In the genomic region with DNA sequence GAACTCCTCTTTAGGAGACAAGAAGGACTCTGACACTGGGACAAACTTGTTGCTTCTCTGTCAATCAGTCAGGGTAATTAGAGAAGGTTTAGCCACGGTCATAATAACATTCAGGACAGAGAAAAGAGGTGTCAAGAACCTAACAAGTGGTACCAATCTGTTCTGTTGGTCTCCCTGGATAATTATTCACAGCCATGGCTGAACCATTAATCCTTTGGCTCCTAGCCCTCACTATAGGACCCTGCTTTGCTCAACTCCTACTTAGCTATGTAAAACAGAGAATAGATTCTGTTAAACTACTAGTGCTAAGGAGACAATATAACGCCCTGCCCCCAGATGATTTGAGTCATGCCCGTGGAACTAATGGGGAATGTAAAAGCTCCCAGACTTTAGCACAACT, we compare ENCODE assay signal across 11 mouse cellular contexts.
"Had no signal": no experiment of that assay in that cellular context is flagged by ENCODE, and none has a peak within 500 bp of the region (broad histone marks: within the 10 kb centered on the region; RNA-seq: fewer than 3 reads in every experiment).

No protein-coding gene starts in this region.

- DNase-seq: lung, adult 18-20 months; lung, postnatal 36 days; thymus, postnatal 4 days had no signal

- H3K9ac ChIP-seq: intestine, embryonic 15.5 days; limb, embryonic 13.5 days; liver, embryonic 14.5 days; midbrain, embryonic 13.5 days; neural tube, embryonic 15.5 days had no signal

- H3K9me3 ChIP-seq: intestine, embryonic 15.5 days; limb, embryonic 13.5 days; midbrain, embryonic 13.5 days; neural tube, embryonic 15.5 days had no signal

- H3K4me1 ChIP-seq: intestine, embryonic 15.5 days; limb, embryonic 13.5 days; midbrain, embryonic 13.5 days; neural tube, embryonic 15.5 days had no signal

- H3K36me3 ChIP-seq: intestine, embryonic 15.5 days; limb, embryonic 13.5 days; midbrain, embryonic 13.5 days; neural tube, embryonic 15.5 days had no signal

- H3K27ac ChIP-seq: intestine, embryonic 15.5 days; layer of hippocampus, adult 2 months; left cerebral cortex, adult 2 months; limb, embryonic 13.5 days; liver, embryonic 14.5 days; midbrain, embryonic 13.5 days; neural tube, embryonic 15.5 days; stomach, postnatal 0 days had no signal

- H3K27me3 ChIP-seq: intestine, embryonic 15.5 days; limb, embryonic 13.5 days; midbrain, embryonic 13.5 days; neural tube, embryonic 15.5 days had no signal

- H3K4me2 ChIP-seq: intestine, embryonic 15.5 days; limb, embryonic 13.5 days; midbrain, embryonic 13.5 days; neural tube, embryonic 15.5 days had no signal

- ATAC-seq: intestine, embryonic 15.5 days; midbrain, embryonic 13.5 days had no signal

- H3K4me3 ChIP-seq: intestine, embryonic 15.5 days; layer of hippocampus, adult 2 months; left cerebral cortex, adult 2 months; limb, embryonic 13.5 days; midbrain, embryonic 13.5 days; neural tube, embryonic 15.5 days had no signal
